Mouse (Mus musculus) right cerebral cortex, postnatal 10 days (tissue): ENCODE measurements around the gene Ugt1a10.
A peak's percentile ranks its signal among the peaks of the same experiment; 100 is the strongest.
"Not testable (repeated sequence)": the region's sequence is repeated elsewhere in the genome, so short reads cannot be mapped to it uniquely, and the experiment has no call there.

Experiments
- DNase-seq, 2 experiments: peaks; one replicate each; pipeline ENCODE4 v3.0.0; 2021; ENCODE audit warnings: low spot score in 2 of 2

Ugt1a10 gene

GRCm38 (mm10) chr1:88138145-88138544, 83.0 kb downstream of the Ugt1a10 start:
- DNase-seq: no peak

- not testable (repeated sequence) for DNase-seq
These were observed 85.3 kb downstream of the Ugt1a10 start for GRCm38 (mm10) chr1:88140492-88140891.

GRCm38 (mm10) chr1:88143966-88144675, 88.9 kb downstream of the Ugt1a10 start:
- peak; percentile 33 to 51 for DNase-seq

GRCm38 (mm10) chr1:88145278-88145677, 90.1 kb downstream of the Ugt1a10 start:
- DNase-seq: not testable (repeated sequence)

GRCm38 (mm10) chr1:88150133-88150532, 94.9 kb downstream of the Ugt1a10 start:
- DNase-seq: peak in 1 of 2 experiments; percentile 31

- DNase-seq: no peak
These were observed 103.2 kb downstream of the Ugt1a10 start for GRCm38 (mm10) chr1:88158430-88158829.

GRCm38 (mm10) chr1:88165711-88166110, 110.5 kb downstream of the Ugt1a10 start, which contains the start of gene Ugt1a5:
Gene Ugt1a5 (plus strand): TSS chr1:88166012.
- no peak for DNase-seq

GRCm38 (mm10) chr1:88172190-88172589, 117.0 kb downstream of the Ugt1a10 start:
- DNase-seq: not testable (repeated sequence)

- no peak for DNase-seq
These were observed 124.5 kb downstream of the Ugt1a10 start for GRCm38 (mm10) chr1:88179657-88180056.

GRCm38 (mm10) chr1:88186325-88186935, 131.2 kb downstream of the Ugt1a10 start:
- no peak for DNase-seq

GRCm38 (mm10) chr1:88192136-88192535, 136.9 kb downstream of the Ugt1a10 start:
- no peak for DNase-seq

GRCm38 (mm10) chr1:88195687-88196086, 140.5 kb downstream of the Ugt1a10 start:
- DNase-seq: no peak

- DNase-seq: no peak
These were observed 142.3 kb downstream of the Ugt1a10 start for GRCm38 (mm10) chr1:88197443-88197842.

- DNase-seq: no peak
These were observed 144.8 kb downstream of the Ugt1a10 start for GRCm38 (mm10) chr1:88199996-88200395.

GRCm38 (mm10) chr1:88200456-88200855, 145.3 kb downstream of the Ugt1a10 start, which contains the start of gene Ugt1a2:
Gene Ugt1a2 (plus strand): TSS chr1:88200601.
- no peak for DNase-seq

- peak; percentile 91 to 93 for DNase-seq
These were observed 150.2 kb downstream of the Ugt1a10 start, which contains the start of gene Dnajb3 for GRCm38 (mm10) chr1:88205294-88205922. Gene Dnajb3 (minus strand): TSS chr1:88205782.

- DNase-seq: no peak
These were observed 151.8 kb downstream of the Ugt1a10 start for GRCm38 (mm10) chr1:88206843-88207479.

- DNase-seq: no peak
These were observed 156.6 kb downstream of the Ugt1a10 start, which contains the start of gene Ugt1a1 for GRCm38 (mm10) chr1:88211812-88212211. Gene Ugt1a1 (plus strand): TSS chr1:88211959.

- no peak for DNase-seq
These were observed 157.3 kb downstream of the Ugt1a10 start for GRCm38 (mm10) chr1:88212341-88213045.

- no peak for DNase-seq
These were observed 157.9 kb downstream of the Ugt1a10 start for GRCm38 (mm10) chr1:88213061-88213460.

GRCm38 (mm10) chr1:88213766-88214461, 158.7 kb downstream of the Ugt1a10 start:
- DNase-seq: no peak
